Mouse (Mus musculus) splenic B cell, adult 2 months (primary cell): ENCODE results near the gene Slc8b1.

ENCODE experiments used
- DNase-seq: peaks from one replicate; pipeline ENCODE4 v3.0.0-alpha.2; 2011; ENCODE audit warnings: low read depth, low spot score
- H3K27me3 ChIP-seq: 2 replicates; pipeline ENCODE4 v1.6.1; 2012; ENCODE audit warnings: mild to moderate bottlenecking, low read length, moderate library complexity, mixed read lengths; ENCODE audit not compliant: control insufficient read depth, poor library complexity, insufficient read depth, severe bottlenecking
- H3K36me3 ChIP-seq: 2 replicates; pipeline ENCODE4 v1.6.1; 2012; ENCODE audit warnings: mild to moderate bottlenecking, low read length, moderate library complexity, mixed read lengths; ENCODE audit not compliant: control insufficient read depth, poor library complexity, insufficient read depth, severe bottlenecking

The Slc8b1 gene

GRCm38 (mm10) chr5:120510982-120511642, at the start of gene Slc8b1:
Gene Slc8b1, plus strand, starts transcription at chr5:120511168.
- Histone ChIP-seq H3K36me3 (no peaks in the 10 kb centered on the region), H3K27me3 (no peaks in the 10 kb centered on the region)
- peak; percentile 96 for DNase-seq

GRCm38 (mm10) chr5:120461902-120462301, 49.1 kb upstream of the Slc8b1 start:
- no peaks in the 10 kb centered on the region for H3K36me3 ChIP-seq
- H3K27me3 ChIP-seq, result no peaks in the 10 kb centered on the region
- no peak for DNase-seq

GRCm38 (mm10) chr5:120464321-120464720, 46.6 kb upstream of the Slc8b1 start:
- Histone ChIP-seq H3K36me3 (no peaks in the 10 kb centered on the region), H3K27me3 (no peaks in the 10 kb centered on the region)
- DNase-seq, result peak; percentile 29

GRCm38 (mm10) chr5:120465062-120465461, 45.9 kb upstream of the Slc8b1 start:
- Histone ChIP-seq H3K27me3 (no peaks in the 10 kb centered on the region), H3K36me3 (no peaks in the 10 kb centered on the region)
- peak; percentile 69 for DNase-seq

- Histone ChIP-seq H3K36me3 (no peaks in the 10 kb centered on the region), H3K27me3 (no peaks in the 10 kb centered on the region)
- DNase-seq, result no peak
Observed at GRCm38 (mm10) chr5:120465860-120466259, 45.1 kb upstream of the Slc8b1 start.

- Histone ChIP-seq H3K36me3 (no peaks in the 10 kb centered on the region), H3K27me3 (no peaks in the 10 kb centered on the region)
- no peak for DNase-seq
Observed at GRCm38 (mm10) chr5:120467026-120467425, 43.9 kb upstream of the Slc8b1 start.

GRCm38 (mm10) chr5:120468336-120468735, 42.6 kb upstream of the Slc8b1 start:
- Histone ChIP-seq H3K27me3 (no peaks in the 10 kb centered on the region), H3K36me3 (no peaks in the 10 kb centered on the region)
- DNase-seq, result no peak

- H3K27me3 ChIP-seq, result no peaks in the 10 kb centered on the region
- DNase-seq, result no peak
- no peaks in the 10 kb centered on the region for H3K36me3 ChIP-seq
Observed at GRCm38 (mm10) chr5:120468830-120469229, 42.1 kb upstream of the Slc8b1 start.

GRCm38 (mm10) chr5:120471538-120471937, 39.4 kb upstream of the Slc8b1 start:
- Histone ChIP-seq H3K27me3 (no peaks in the 10 kb centered on the region), H3K36me3 (no peaks in the 10 kb centered on the region)
- no peak for DNase-seq

GRCm38 (mm10) chr5:120472770-120473169, 38.2 kb upstream of the Slc8b1 start, which contains the start of gene Sdsl:
Gene Sdsl, minus strand, starts transcription at chr5:120472810.
- Histone ChIP-seq H3K27me3 (no peaks in the 10 kb centered on the region), H3K36me3 (no peaks in the 10 kb centered on the region)
- DNase-seq, result no peak

- H3K36me3 ChIP-seq, result no peaks in the 10 kb centered on the region
- H3K27me3 ChIP-seq, result no peaks in the 10 kb centered on the region
- no peak for DNase-seq
Observed at GRCm38 (mm10) chr5:120473361-120473760, 37.6 kb upstream of the Slc8b1 start.

- no peaks in the 10 kb centered on the region for H3K27me3 ChIP-seq
- H3K36me3 ChIP-seq, result no peaks in the 10 kb centered on the region
- DNase-seq, result no peak
Observed at GRCm38 (mm10) chr5:120475861-120476260, 35.1 kb upstream of the Slc8b1 start.

- no peak for DNase-seq
- no peaks in the 10 kb centered on the region for H3K27me3 ChIP-seq
- H3K36me3 ChIP-seq, result no peaks in the 10 kb centered on the region
Observed at GRCm38 (mm10) chr5:120476296-120476695, 34.7 kb upstream of the Slc8b1 start, which contains the start of gene Sds. Gene Sds, plus strand, starts transcription at chr5:120476526.

GRCm38 (mm10) chr5:120477993-120478392, 33.0 kb upstream of the Slc8b1 start:
- Histone ChIP-seq H3K36me3 (no peaks in the 10 kb centered on the region), H3K27me3 (no peaks in the 10 kb centered on the region)
- no peak for DNase-seq

GRCm38 (mm10) chr5:120479538-120479937, 31.4 kb upstream of the Slc8b1 start:
- Histone ChIP-seq H3K36me3 (no peaks in the 10 kb centered on the region; the same call in 1 of the 2 replicates), H3K27me3 (no peaks in the 10 kb centered on the region)
- DNase-seq, result peak; percentile 55

GRCm38 (mm10) chr5:120481205-120481604, 29.8 kb upstream of the Slc8b1 start:
- DNase-seq, result no peak
- Histone ChIP-seq H3K27me3 (no peaks in the 10 kb centered on the region), H3K36me3 (peaks cover 4% of the 10 kb centered on the region)
